Mouse (Mus musculus): ENCODE results near the gene Agbl4.

The Agbl4 gene

GRCm38 (mm10) chr4:111510129-111510528 lies 1112.7 kb downstream of the Agbl4 start:
- no peak for DNase-seq

- no peak for DNase-seq
Observed at GRCm38 (mm10) chr4:111513921-111514320, 1116.5 kb downstream of the Agbl4 start.

- no peak for DNase-seq
Observed at GRCm38 (mm10) chr4:111516136-111516535, 1118.7 kb downstream of the Agbl4 start.

- DNase-seq = no peak
Observed at GRCm38 (mm10) chr4:111517063-111517792, 1119.8 kb downstream of the Agbl4 start.

- DNase-seq = no peak
Observed at GRCm38 (mm10) chr4:111518191-111518590, 1120.7 kb downstream of the Agbl4 start.

GRCm38 (mm10) chr4:111519267-111519666 lies 1121.8 kb downstream of the Agbl4 start:
- no peak for DNase-seq

- DNase-seq = no peak
Observed at GRCm38 (mm10) chr4:111520006-111520405, 1122.5 kb downstream of the Agbl4 start.

GRCm38 (mm10) chr4:111522974-111523373 lies 1125.5 kb downstream of the Agbl4 start:
- no peak for DNase-seq

GRCm38 (mm10) chr4:111528961-111529360 lies 1131.5 kb downstream of the Agbl4 start:
- DNase-seq = no peak

- no peak for DNase-seq
Observed at GRCm38 (mm10) chr4:111529996-111530395, 1132.5 kb downstream of the Agbl4 start.

GRCm38 (mm10) chr4:111530537-111530936 lies 1133.1 kb downstream of the Agbl4 start:
- peak; percentile 54 for DNase-seq

- DNase-seq = no peak
Observed at GRCm38 (mm10) chr4:111544684-111545083, 1147.2 kb downstream of the Agbl4 start.

- DNase-seq = no peak
Observed at GRCm38 (mm10) chr4:111546009-111546408, 1148.5 kb downstream of the Agbl4 start.

- DNase-seq = no peak
Observed at GRCm38 (mm10) chr4:111555426-111555825, 1158.0 kb downstream of the Agbl4 start.

GRCm38 (mm10) chr4:111577087-111577773 lies 1179.8 kb downstream of the Agbl4 start:
- DNase-seq = no peak

GRCm38 (mm10) chr4:111579115-111579862 lies 1181.8 kb downstream of the Agbl4 start:
- no peak for DNase-seq

GRCm38 (mm10) chr4:111579863-111580224 lies 1182.4 kb downstream of the Agbl4 start:
- no peak for DNase-seq

GRCm38 (mm10) chr4:111580239-111580638 lies 1182.8 kb downstream of the Agbl4 start:
- no peak for DNase-seq

GRCm38 (mm10) chr4:111583562-111584237 lies 1186.2 kb downstream of the Agbl4 start:
- no peak for DNase-seq

- DNase-seq = no peak
Observed at GRCm38 (mm10) chr4:111584286-111584685, 1186.8 kb downstream of the Agbl4 start.

GRCm38 (mm10) chr4:111588211-111588610 lies 1190.8 kb downstream of the Agbl4 start:
- no peak for DNase-seq

- DNase-seq = no peak
Observed at GRCm38 (mm10) chr4:111589467-111590170, 1192.2 kb downstream of the Agbl4 start.

Measured in liver (tissue).